Mouse (Mus musculus): ENCODE results near the gene Gm30302. TPM values are rescaled to one million over a fixed set of nuclear protein-coding genes. Genes with fewer than 3 reads are reported as not detected.

Gene Gm30302
- not detected in 2 replicates for polyA plus RNA-seq (2012; rRNA removed)
- polyA plus RNA-seq (2014; fragmentation: Nextera tagmentation; extraction: Ambion mirVana), result not detected in 2 replicates

GRCm38 (mm10) chr13:49798901-49799300 is at the start of gene Gm30302:
Gene Gm30302, minus strand, starts transcription at chr13:49799001.
- Histone ChIP-seq H3K27ac (no peak within 1 kb of the TSS), H3K9ac (replicated peaks) (no peak within 1 kb of the TSS), H3K4me3 (ENCODE audit: insufficient read depth in 1 of 2, low read depth in 2 of 2, low read length in 2 of 2) (no peak within 1 kb of the TSS), H3K4me2 (ENCODE audit: low read depth) (no peak within 1 kb of the TSS), H3K27me3 (ENCODE audit: control insufficient read depth, insufficient read depth, low read length) (no peaks in the 10 kb centered on the region), H3K36me3 (replicated peaks; ENCODE audit: control insufficient read depth, insufficient read depth, low read depth) (no peaks in the 10 kb centered on the region), H3K4me1 (replicated peaks; ENCODE audit: control insufficient read depth in 2 of 2, insufficient read depth in 2 of 2, low read length in 1 of 2) (no peaks in the 10 kb centered on the region), H3K9me3 (ENCODE audit: control insufficient read depth, low read length) (no peaks in the 10 kb centered on the region)
- WGBS (ENCODE audit: insufficient replicate concordance), result 53% methylated on average over 1 of the region's 1 CpGs
- TF ChIP-seq EP300 (IDR thresholded peaks at IDR 0.05; ENCODE audit: low read depth) (no peak), CTCF (IDR thresholded peaks at IDR 0.05; ENCODE audit: low read depth) (no peak)
- DNase-seq (ENCODE audit: low read depth in 3 of 3, low spot score in 3 of 3) (no peak), ATAC-seq (ENCODE audit: insufficient read depth) (no peak)

GRCm38 (mm10) chr13:49846751-49847150 is 48.0 kb upstream of the Gm30302 start:
- WGBS (ENCODE audit: insufficient replicate concordance), result 8% methylated on average over 3 of the region's 3 CpGs

GRCm38 (mm10) chr13:49846141-49846540 is 47.3 kb upstream of the Gm30302 start:
- ATAC-seq (ENCODE audit: insufficient read depth) (no peak), DNase-seq (ENCODE audit: low read depth in 3 of 3, low spot score in 3 of 3) (no peak)
- Histone ChIP-seq H3K9me3 (ENCODE audit: control insufficient read depth, low read length) (no peaks in the 10 kb centered on the region), H3K9ac (replicated peaks) (no peak overlapping the region), H3K4me3 (ENCODE audit: insufficient read depth in 1 of 2, low read depth in 2 of 2, low read length in 2 of 2) (no peak overlapping the region), H3K36me3 (replicated peaks; ENCODE audit: control insufficient read depth, insufficient read depth, low read depth) (no peaks in the 10 kb centered on the region), H3K27me3 (ENCODE audit: control insufficient read depth, insufficient read depth, low read length) (no peaks in the 10 kb centered on the region), H3K27ac (no peak overlapping the region), H3K4me1 (replicated peaks; ENCODE audit: control insufficient read depth in 2 of 2, insufficient read depth in 2 of 2, low read length in 1 of 2) (0 out of 4 replicates have a peak, but pooled peaks cover 0 to 2% of the 10 kb centered on the region in 2 experiments), H3K4me2 (ENCODE audit: low read depth) (no peak overlapping the region)
- TF ChIP-seq EP300 (IDR thresholded peaks at IDR 0.05; ENCODE audit: low read depth) (no peak), CTCF (IDR thresholded peaks at IDR 0.05; ENCODE audit: low read depth) (no peak)
- 46% methylated on average over 3 of the region's 3 CpGs for WGBS (ENCODE audit: insufficient replicate concordance)

More at GRCm38 (mm10) chr13:49846751-49847150, 48.0 kb upstream of the Gm30302 start:
- TF ChIP-seq CTCF (IDR thresholded peaks at IDR 0.05; ENCODE audit: low read depth) (no peak), EP300 (IDR thresholded peaks at IDR 0.05; ENCODE audit: low read depth) (no peak)
- Histone ChIP-seq H3K4me1 (replicated peaks; ENCODE audit: control insufficient read depth in 2 of 2, insufficient read depth in 2 of 2, low read length in 1 of 2) (0 out of 4 replicates have a peak, but pooled peaks cover 0 to 2% of the 10 kb centered on the region in 2 experiments), H3K4me3 (ENCODE audit: insufficient read depth in 1 of 2, low read depth in 2 of 2, low read length in 2 of 2) (no peak overlapping the region), H3K36me3 (replicated peaks; ENCODE audit: control insufficient read depth, insufficient read depth, low read depth) (no peaks in the 10 kb centered on the region), H3K9me3 (ENCODE audit: control insufficient read depth, low read length) (no peaks in the 10 kb centered on the region), H3K27ac (no peak overlapping the region), H3K27me3 (ENCODE audit: control insufficient read depth, insufficient read depth, low read length) (no peaks in the 10 kb centered on the region), H3K4me2 (ENCODE audit: low read depth) (no peak overlapping the region), H3K9ac (replicated peaks) (no peak overlapping the region)
- DNase-seq (ENCODE audit: low read depth in 3 of 3, low spot score in 3 of 3), result no peak
- no peak for ATAC-seq (ENCODE audit: insufficient read depth)

DNA sequence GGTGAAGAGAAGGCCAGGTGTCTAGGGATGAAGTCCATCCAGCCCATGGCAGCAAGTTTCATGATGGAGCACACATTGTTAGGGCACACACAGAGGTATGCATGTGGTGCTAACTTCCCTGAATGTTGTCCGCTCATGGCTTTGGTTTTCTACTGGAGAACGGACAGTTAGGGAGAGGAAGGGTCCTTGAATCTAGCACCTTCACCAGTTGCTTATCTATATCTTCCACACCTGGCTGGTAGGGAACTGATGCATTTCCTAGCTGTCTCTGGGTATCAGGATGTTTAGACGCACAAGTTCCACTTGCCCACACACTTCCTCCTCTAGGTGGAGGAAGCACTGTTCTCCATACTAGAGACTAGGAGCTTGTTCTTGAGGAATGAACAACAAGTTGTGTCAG is 46.9 kb upstream of the Gm30302 start:
- no peak for TF ChIP-seq EP300 (IDR thresholded peaks at IDR 0.05; ENCODE audit: low read depth)
- no peak for TF ChIP-seq CTCF (IDR thresholded peaks at IDR 0.05; ENCODE audit: low read depth)
- Histone ChIP-seq H3K27me3 (ENCODE audit: control insufficient read depth, insufficient read depth, low read length) (no peaks in the 10 kb centered on the region), H3K4me3 (ENCODE audit: insufficient read depth in 1 of 2, low read depth in 2 of 2, low read length in 2 of 2) (no peak overlapping the region), H3K36me3 (replicated peaks; ENCODE audit: control insufficient read depth, insufficient read depth, low read depth) (no peaks in the 10 kb centered on the region), H3K27ac (no peak overlapping the region), H3K4me1 (replicated peaks; ENCODE audit: control insufficient read depth in 2 of 2, insufficient read depth in 2 of 2, low read length in 1 of 2) (0 out of 4 replicates have a peak, but pooled peaks cover 0 to under 1% of the 10 kb centered on the region in 2 experiments), H3K9me3 (ENCODE audit: control insufficient read depth, low read length) (no peaks in the 10 kb centered on the region), H3K4me2 (ENCODE audit: low read depth) (no peak overlapping the region), H3K9ac (replicated peaks) (no peak overlapping the region)
- DNase-seq (ENCODE audit: low read depth in 3 of 3, low spot score in 3 of 3), result no peak
- no peak for ATAC-seq (ENCODE audit: insufficient read depth)
- WGBS (ENCODE audit: insufficient replicate concordance), result 43% methylated on average over 3 of the region's 3 CpGs

- DNase-seq (ENCODE audit: low read depth in 3 of 3, low spot score in 3 of 3), result no peak
- no peak overlapping the region for H3K9ac ChIP-seq (replicated peaks)
- H3K27me3 ChIP-seq (ENCODE audit: control insufficient read depth, insufficient read depth, low read length), result no peaks in the 10 kb centered on the region
- no peaks in the 10 kb centered on the region for H3K36me3 ChIP-seq (replicated peaks; ENCODE audit: control insufficient read depth, insufficient read depth, low read depth)
- TF ChIP-seq CTCF (IDR thresholded peaks at IDR 0.05; ENCODE audit: low read depth), result no peak
- TF ChIP-seq EP300 (IDR thresholded peaks at IDR 0.05; ENCODE audit: low read depth), result no peak
- no peak overlapping the region for H3K4me3 ChIP-seq (ENCODE audit: insufficient read depth in 1 of 2, low read depth in 2 of 2, low read length in 2 of 2)
- H3K9me3 ChIP-seq (ENCODE audit: control insufficient read depth, low read length), result no peaks in the 10 kb centered on the region
- no peaks in the 10 kb centered on the region for H3K4me1 ChIP-seq (replicated peaks; ENCODE audit: control insufficient read depth in 2 of 2, insufficient read depth in 2 of 2, low read length in 1 of 2)
- no peak overlapping the region for H3K4me2 ChIP-seq (ENCODE audit: low read depth)
- WGBS (ENCODE audit: insufficient replicate concordance), result 62% methylated on average over 5 of the region's 5 CpGs
- H3K27ac ChIP-seq, result no peak overlapping the region
- ATAC-seq (ENCODE audit: insufficient read depth), result no peak
Measured at GRCm38 (mm10) chr13:49844071-49844470, 45.3 kb upstream of the Gm30302 start.
